Mouse (Mus musculus) gastrocnemius, adult 18-20 months (tissue): ENCODE measurements at regions not wholly inside any gene's neighbourhood (a gene's known extent, or its start where the extent isn't known, plus 50 kb on each side); places are given as distances from the start of the nearest gene placed in this dataset.
A peak's percentile ranks its signal among the peaks of the same experiment; 100 is the strongest.

Experiments used
- DNase-seq: peaks from one replicate; pipeline ENCODE4 v3.0.0; 2021; ENCODE audit warnings: low spot score

DNA sequence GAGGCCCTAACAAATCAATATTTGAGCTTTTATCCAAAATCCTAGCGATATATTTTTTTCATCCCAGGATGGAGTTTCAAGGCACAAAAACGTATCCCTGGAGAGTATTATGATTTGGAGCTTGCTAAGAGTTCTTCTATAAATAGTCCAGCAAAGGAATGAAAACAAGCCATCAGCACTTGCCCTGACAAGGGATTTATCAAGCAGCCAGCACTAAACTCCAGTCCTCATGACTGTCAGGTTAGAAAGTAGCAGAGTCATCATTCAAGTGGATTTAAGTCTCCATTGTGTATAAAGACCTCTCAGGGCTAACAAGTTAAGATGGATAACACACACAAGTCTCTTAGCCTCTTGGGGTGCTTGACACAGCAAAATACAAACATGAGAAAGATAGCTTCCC lies 148.6 kb upstream of the Ust start:
- no peak for DNase-seq

DNA sequence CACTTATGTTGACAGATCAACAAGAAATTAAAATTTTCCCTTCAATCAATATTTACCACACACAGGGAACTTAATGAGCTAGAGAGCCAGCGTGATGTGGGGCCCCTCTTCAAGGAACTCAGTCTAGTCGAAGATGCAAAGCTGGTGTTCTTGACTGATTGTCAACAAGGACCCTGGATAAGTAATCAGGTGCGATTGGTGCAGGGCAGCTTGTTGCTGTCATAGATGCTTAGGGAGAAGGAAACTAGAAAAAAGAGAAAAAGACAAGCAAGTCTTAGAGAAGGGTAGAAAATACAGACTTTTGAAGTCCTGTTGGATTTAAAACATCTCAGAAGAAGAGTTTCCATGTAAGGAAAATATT lies 140.3 kb upstream of the Ust start:
- DNase-seq, result no peak

DNA sequence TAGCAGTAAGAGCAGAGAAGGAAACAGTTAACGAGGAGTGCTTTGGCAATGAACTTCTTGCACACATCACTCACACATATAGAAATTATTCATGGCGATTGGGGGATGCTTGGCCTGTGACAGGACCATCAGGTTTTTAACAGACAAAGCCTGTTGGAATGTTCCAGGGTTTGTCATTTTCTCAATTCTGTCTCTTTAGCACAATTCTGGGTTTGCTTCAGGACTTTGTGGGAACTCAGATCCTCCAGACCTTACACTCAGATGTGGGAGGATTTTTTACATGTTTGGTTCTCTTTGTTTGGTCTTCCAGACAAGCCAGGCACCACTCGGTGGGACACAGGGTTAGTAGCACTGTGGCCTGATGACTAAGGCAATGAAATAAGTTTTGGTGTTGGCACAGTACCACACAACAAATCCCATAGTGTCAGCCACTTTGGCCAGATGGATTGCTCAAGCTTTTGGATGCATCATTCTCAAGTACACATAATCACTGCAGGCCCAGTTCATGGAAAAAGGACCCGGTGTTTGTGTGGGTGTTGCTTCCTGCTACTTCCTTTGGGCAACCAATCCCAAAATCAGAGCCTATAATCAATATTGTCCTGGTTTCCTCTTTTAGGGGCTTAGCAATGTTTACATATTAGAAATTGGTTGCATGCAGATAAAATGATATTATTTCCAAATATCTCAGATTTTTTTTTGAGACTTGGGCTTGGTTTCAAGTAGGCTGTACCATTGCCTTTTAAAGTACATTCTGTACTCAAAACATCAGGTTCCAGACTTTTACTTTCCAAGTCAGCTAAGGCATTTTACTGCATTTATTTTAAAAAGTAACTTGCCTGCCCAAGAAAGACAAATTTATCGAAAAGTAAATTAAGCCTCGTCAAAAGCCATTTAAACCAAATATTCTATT lies 139.7 kb upstream of the Ust start:
- peak; percentile 68 for DNase-seq

DNA sequence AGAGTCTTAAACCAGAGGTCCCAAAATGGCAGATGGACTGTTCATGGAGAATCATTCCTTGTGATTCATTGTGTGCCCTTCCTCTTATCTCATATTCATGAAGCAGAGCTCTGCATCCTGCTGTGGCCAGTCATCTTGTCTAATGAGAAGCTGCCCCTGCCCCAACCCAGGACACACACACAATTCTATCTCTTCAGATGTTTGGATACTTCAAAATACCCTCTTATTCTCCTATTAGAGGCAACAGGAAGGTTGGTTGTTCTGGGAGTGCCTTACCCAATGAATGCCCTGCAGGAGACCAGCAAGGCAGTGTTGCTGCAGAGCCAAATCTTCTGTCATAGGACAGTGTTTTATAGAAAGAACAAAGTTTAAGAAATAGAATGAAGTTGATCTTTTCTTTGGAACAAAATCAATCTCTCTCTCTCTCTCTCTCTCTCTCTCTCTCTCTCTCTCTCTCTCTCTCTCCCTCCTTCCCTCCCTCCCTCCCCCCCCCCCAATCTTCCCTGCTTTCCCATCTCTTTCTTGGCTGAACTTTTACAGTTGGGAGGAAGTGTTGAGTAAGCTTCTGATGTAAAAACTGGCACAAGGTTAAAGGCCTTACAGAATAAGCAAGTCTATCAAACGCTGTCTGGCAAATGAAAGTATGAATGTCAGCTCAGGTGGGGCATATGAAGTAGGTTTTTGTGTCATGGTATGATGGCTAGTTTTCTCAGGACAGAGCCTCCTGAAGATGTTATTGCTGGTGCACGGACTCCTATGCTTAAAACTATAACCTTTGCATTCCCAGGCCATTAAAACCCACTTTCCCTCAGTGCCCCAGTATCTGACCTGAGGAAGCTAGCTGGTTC lies 138.8 kb upstream of the Ust start:
- no peak for DNase-seq

DNA sequence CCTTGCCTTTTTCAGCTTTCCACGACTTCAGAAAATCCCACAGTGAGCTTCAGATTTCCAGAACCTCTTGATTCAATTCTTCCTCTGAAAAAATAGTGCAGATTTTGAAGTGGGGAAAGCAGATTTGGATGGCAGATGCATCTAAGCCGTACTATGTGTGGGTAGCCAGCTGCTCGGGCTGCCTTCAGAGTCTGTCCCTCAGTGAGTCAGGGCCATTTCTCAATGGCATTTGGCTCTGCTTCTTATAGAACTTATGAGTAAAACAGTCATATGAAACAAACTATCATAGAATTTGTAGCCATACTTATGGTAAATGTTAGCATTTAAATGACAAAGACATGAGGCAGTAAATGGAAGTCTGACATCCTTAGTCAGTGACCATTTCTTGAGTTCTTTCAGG lies 135.0 kb upstream of the Ust start:
- no peak for DNase-seq

DNA sequence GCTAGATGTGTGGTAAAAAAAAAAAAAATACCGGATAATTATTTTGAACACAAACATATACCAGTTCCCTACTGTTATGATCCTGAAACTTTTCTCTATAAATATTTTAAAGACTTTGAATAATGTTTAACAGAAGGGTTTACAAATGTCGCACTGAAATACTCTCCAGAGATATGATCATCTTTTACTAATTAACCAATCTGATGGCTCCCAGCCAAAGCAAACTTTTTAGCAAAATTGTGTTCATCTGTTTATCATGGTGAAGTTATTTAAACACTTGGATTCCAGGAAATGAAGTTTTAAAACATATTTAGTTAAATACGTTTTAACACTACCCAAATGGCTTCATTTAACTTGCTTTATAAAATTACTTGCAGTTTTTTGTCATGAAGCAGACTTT lies 123.6 kb upstream of the Ust start:
- DNase-seq, result no peak

DNA sequence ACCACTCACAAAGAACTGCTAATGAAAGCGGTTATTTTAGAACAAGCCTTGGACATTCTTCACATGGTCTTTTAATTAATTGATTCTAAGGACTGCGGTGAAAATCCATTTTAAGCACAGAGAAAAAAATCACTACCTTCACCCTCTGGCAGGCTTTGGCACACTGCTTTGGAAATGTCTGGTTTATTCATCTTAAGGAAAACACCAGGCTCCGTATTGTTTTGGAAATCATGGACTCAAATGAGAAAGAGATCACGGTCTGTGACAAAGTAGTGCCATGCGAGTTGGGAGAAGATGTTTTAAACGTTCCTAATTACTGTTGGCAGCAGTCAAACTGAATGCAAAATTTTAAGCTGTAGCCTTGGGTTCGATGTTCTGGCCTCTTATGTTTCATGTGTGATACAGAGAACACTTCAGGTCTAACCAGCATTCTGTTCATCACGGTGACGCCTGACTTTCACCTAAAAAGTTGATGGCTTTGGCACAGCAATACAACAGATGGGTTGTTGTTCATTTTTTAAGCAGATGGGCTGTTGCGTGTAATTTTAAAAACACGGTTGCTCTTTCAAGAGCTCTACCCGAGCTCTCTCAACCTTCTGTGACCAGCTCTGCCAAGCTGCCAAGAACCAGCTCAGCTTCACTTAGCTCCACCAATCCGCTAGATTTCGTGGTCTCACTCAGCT lies 105.7 kb upstream of the Ust start:
- peak; percentile 1 for DNase-seq

DNA sequence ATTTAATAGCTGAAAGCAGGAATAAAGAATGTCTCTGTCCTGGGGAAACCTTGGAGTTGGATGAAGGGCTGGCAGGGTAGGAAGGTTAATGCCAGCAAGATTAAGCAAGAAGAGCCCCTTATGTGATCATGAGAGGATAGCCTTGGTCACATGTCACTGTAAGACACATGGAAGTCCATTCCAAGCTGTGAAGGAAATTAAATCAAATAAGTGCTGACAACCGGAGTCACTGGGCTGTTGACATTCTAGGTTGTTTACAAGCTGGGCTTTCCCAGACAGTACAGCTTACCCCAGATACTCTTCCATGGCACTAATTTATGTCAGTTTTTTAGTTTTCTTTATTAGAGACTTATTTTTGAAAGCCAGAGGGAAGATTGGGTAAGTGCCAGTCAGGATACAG lies 100.1 kb upstream of the Ust start:
- no peak for DNase-seq

DNA sequence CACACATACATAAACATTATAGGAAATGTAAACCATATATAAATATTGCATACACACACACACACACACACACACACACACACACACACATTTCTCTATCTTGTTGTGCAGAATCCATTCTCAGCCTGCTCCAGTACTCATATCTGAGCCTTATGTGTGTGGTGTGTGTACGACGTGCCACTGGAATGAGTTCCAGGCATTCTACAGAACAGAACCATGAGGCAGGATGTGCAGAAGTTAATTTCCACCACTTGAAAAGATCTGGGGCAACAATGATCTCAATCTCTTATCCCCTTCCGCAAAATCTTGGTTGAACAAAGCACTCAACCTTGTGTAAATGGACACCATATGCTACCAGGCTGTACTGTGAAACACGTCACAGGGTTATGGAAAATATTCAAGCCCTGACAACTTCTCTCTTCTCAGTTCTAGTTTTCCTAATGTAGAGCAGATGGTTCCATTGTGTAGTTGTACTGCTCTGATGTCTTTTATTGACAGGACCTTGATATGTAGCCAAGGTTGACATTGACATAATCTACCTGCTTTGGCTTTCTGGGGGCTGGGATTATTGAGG lies 96.9 kb upstream of the Ust start:
- no peak for DNase-seq

DNA sequence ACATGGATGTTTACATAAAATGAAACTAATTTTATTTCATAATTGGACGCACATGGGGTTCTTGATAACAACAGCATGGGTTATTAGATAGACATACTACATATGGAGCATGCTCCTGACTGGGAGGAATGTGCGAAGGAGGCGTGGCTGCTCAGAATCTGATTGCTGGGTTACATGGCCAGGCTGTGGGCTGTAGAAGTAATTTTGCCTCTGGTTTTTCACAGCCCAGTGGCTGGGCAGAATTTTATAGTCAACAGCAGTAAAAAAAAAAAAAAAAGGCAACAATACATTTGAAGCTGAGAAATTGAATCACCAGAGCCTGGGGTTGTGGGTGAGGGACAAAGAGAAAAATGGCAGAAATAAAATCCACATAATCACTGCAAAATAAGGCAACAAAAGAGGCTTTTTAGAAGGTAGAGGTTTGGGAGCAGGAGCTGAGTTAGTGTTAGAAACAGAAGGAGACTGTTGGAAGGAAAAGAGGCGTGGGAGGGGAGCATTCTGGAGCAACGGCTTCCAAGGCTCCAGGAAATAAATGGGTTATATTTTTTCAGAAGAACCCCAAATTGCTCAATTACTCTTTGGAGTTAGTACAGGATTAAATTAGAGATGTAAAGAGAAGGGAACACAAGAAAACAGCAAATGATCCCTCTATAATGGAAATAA lies 71.4 kb upstream of the Ust start:
- DNase-seq, result no peak

DNA sequence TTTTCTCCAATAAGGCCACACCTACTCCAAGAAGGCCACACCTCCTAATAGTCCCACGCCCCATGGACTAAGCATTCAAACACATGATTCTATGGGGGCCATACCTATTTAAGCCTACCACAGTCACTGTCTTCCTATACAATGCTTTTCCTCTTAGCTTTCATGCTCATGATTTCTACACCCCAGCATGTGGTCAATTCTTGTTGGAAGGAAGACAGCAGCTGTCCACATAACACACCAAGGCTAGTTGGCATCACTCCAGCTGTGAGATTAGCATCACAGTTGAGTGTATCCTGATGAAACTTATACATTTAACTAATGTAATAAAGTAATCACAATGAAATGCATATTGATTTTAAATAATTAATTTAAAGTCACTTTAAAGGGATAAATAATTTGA lies 70.5 kb upstream of the Ust start:
- no peak for DNase-seq

DNA sequence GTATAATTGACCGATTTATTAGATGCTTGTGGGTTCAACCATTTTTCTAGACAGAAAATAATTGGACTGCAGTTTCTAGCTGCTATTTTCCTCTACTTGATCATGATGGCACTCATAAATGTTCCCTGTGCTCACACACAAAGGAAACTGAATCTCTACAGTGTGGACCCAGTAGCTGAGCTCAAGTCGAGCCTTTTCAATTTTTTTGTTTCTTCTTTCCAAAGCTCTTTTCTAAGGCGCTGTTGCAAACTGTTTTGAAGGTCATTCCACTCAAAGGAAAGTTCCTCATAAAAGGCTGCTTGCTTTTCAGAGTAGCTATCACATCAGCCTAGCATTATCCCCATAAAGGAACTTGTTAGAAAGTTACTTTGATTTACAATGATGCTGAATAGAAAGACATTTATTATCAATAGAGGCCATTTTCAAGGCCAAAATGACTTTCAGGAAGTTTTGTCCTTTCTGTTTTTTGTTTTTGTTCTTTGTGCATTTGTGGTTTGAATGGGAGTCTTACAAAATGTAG lies 65.8 kb upstream of the Ust start:
- DNase-seq, result no peak

DNA sequence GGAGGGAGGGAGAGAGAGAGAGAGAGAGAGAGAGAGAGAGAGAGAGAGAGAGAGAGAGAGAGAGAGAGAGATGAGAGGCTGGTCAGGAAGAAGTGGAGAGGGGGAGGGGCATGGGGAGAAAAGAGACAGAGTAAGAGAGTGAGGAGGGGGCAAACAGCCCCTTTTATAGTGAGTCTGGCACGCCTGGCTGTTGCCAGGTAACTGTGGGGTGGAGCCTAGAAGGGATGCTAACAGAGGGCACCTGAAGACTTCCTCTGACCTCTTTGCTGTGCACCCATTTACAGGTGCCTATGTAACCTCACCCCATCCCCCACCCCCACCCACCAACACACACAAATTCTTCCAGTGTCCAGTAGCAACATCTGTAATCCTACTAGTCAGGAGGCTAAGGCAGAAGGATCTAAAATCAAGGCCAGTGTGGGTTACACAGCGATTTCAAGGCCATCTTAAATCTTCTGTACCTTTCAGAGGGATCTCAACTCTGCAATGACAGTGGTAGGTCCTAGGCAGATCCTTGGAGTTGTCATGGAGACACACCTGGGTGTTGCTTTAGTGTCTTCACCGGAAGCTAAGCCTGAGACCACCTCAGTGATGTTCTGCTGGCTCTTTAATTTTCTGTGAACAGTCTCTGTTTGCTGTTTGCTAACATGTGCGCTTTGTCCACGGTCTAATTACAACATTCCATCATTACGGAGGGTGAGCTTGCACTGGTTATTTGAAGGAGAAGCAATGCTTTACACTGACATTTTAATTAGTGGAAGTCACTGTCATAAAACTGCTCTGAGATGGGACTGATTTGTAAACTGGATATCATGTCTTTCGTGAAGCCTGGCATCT lies 65.1 kb upstream of the Ust start:
- DNase-seq, result no peak

DNA sequence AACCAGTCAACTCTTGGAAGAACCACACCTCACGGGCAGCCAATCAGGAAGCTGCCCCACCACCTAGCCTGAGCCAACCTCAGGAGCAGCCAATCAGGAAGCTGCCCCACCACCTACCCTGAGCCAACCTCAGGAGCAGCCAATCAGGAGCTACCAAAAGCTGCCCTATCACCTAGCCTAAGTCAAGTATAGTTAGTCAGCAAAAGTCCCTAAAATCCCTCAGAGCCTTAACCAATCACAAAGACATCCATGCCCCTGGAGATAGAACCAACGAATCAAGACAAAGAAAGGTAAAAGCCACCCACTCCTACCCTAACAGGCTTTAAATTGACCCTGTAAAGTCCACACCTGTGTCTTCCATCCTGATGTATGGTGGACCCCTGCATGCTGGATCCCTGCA lies 61.7 kb upstream of the Ust start:
- no peak for DNase-seq

DNA sequence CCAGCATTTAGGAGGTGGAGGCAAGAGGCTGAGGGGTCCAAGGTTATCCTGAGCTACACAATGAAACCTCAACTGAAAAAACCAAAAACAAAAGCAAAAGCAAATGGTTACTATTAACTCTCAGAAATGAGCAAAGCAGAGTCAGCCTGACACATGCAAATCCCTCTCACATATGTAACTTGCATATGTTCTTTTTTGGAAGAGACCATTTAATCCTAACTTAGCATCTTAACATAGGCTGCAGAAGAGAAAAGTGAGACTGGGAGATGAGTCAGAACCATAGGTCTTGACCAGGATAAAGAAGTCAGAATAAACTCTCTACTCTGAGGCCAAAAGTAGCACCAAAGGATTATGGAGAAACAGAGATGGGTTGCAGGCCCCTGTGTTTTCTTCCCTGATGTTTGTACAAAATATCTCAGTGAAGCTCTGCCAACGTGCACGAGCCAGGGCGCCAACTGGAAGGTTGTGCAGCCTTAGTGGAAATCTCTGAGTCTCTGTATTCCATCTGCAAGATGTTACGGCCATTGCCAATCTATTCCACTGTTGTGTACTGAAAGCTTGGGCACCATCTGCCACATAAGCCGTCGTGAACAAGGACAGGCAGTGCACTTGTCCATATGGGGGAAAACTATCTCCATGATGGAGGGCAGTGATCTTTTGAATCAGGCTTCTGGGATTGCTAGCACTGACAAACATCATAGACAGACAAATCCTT lies 59.2 kb upstream of the Ust start:
- no peak for DNase-seq
